Mouse (Mus musculus) lung, adult 2 months (tissue): ENCODE data around the gene Tmpo.

ENCODE experiments used
- CTCF ChIP-seq: fragments of 200-500 bp; IDR thresholded peaks from 2 replicates; pipeline ENCODE4 v1.5.1; 2011; ENCODE audit warnings: mild to moderate bottlenecking, low read length, control low read depth; ENCODE audit not compliant: insufficient read depth
- POLR2A ChIP-seq: fragments of 200-500 bp; IDR thresholded peaks from 2 replicates; pipeline ENCODE4 v1.6.1; 2011; ENCODE audit warnings: low read depth, mild to moderate bottlenecking, control low read depth, low read length, borderline replicate concordance; ENCODE audit errors: extremely low read depth

DNA sequence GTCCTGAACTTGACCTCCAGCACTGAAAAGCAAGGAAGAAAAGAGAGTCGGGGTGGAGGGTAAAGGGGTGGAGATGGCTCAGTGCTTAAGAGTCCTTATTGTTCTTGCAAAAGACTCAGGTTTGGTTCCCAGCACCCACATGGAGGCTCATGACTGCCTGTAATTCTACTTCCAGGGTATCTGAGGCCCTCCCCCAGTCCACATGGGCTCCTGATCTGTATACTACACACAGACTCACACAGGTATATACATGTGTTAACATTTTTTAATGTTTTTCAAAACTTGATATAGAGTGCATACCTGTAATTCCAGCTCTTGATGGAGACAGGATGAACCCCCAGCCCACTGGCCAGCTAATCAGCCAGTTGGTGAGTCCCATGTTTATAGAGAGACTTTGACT is 81.0 kb downstream of the Tmpo start:
- TF ChIP-seq CTCF (no peak), POLR2A (no peak)
